Mouse (Mus musculus) liver (tissue): Measurements from ENCODE around the gene Enpp7.

Experiments
- DNase-seq: peaks from one replicate; pipeline ENCODE4 v3.0.0-alpha.2; 2020; ENCODE audit warnings: mixed read lengths

Gene Enpp7

DNA sequence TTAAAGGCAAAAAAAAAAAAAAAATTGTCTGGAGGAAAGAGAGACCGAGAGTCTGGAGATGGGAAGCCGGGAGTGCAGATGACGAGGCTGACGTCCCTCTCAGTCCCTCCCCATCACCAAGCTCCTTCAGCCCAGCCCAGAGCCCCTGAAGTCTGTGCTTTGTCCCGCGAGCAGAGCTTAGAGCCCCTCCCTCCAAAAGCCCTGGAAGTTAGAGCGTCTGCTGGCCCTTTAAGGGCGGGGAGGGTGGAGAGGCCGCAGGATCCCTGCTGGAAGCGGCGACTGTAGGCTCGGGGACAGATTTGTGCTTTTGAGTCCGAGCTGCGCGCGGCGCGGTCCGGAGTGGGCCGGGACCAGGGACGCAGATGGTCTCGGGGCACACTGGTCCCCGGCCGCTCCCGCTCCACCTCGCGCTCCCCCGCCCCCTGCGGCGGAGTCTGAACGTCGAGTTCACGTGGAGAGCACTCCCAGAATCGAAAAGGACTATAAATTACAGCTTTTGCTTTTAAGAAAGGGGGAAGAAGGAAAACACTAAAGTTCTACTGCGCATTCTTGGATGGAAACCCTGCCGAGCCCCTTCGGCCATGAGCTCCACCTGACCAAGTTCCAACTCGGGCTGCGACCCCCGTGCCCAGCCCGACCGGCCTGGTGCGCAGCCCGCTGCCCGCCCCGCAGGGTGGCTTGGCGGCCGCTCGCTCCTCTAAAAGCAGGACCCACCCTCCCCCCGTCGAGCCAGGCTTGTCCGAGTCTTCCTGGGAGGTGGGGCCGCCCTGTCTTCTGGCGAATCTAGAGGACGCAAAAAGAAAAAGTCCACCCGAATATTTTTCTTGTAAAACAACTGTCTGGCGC is 49.2 kb downstream of the Enpp7 start:
- DNase-seq, result no peak

GRCm38 (mm10) chr11:119037780-119038401 is 49.9 kb downstream of the Enpp7 start:
- no peak for DNase-seq

- DNase-seq, result no peak
Observed at GRCm38 (mm10) chr11:119038744-119039484, 50.9 kb downstream of the Enpp7 start.

- no peak for DNase-seq
Observed at GRCm38 (mm10) chr11:119039732-119040512, 51.9 kb downstream of the Enpp7 start.

- peak; percentile 95 for DNase-seq
Observed at GRCm38 (mm10) chr11:119040600-119041324, 52.8 kb downstream of the Enpp7 start, which contains the start of gene Cbx8. TSS of gene Cbx8 (minus strand) at chr11:119040969.

DNA sequence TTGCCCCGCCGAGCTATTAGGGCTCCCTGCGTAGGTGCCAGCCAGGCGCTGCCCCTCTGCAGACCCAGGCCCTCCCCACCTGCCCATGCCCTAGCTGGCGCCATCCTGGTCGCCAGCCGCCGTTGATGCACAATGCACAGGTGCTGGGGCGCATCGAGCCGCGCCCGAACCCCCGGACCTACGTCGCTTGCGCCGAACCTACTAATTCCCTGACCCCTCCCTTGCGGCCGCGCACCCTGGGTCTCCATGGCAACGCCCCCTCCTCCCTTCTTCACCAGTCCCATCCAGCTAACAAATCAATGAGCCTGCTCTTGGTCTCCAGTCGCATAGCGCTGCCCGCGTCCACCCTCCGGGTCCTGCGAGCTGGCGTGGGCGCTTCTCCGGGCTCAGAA is 53.3 kb downstream of the Enpp7 start:
- peak; percentile 31 for DNase-seq

DNA sequence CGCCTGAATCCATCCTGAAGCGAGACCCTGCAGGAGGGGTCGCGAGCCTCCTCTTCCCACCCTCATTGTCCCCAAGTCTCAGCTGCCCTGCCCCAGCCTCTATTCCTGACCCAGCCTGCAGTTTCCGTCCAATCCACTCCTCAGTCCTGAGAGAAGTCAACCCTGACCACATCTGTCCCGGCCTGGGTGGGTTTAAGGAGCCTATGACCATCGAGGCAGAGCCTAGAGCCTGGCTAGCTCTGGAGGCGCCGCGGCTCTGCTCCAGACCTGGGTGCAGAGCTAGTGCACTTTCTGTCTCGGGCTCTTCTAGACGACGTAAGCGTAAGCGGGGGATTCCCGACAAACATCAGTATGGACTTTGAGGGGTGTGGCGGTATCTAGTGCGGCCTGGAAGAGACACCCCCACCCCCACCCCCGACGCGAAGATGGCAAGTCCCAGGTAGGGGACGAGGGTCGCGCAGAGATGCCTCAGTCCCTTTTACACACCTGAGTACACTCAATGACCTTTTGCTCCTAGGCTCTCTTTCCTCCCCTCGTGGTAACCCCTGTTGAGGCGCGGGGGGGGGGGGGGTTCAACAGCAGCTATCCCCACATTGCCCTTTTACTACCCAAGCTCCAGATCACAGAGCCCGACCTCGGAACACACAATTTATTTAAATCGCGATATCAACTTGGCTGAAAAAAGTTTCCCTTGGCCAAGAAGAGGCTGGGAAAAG is 53.9 kb downstream of the Enpp7 start:
- no peak for DNase-seq
